Mouse (Mus musculus) lung, postnatal 0 days (tissue): Measurements from ENCODE around the gene Cggbp1.

Experiments used
- CTCF ChIP-seq: IDR thresholded peaks from 2 replicates; pipeline ENCODE4 v1.5.1; 2016; ENCODE audit warnings: antibody characterized with exemption, mild to moderate bottlenecking
- EP300 ChIP-seq: IDR thresholded peaks from 2 replicates; pipeline ENCODE4 v1.6.1; 2016; ENCODE audit warnings: antibody characterized with exemption, mild to moderate bottlenecking, control low read depth

- TF ChIP-seq CTCF (no peak), EP300 (no peak)
Measured at GRCm38 (mm10) chr16:64803041-64803440, 48.8 kb upstream of the Cggbp1 start.
